Mouse (Mus musculus): ENCODE measurements around the gene Nudt3. TPM values are rescaled to one million over a fixed set of nuclear protein-coding genes. Genes with fewer than 3 reads are reported as not detected.

Gene Nudt3
- polyA plus RNA-seq, 1 experiment = 97.1 TPM

DNA sequence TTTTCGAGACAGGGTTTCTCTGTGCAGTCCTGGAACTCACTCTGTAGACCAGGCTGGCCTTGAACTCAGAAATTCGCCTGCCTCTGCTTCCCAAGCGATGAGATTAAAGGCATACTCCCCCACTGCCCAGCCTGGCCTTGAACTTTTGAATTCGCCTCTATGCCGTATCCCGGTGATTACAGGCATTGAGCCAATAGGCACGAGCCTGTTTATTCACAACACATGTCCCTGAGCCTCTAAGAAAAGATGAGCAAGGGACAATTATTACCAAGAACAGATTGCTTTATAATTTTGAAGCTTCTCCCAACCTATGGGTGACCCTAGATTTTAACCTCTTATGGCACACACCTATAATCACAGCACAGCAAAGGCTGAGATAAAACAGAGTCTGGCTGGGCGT is 5.1 kb upstream of the Nudt3 start:
- Histone ChIP-seq H3K4me3 (replicated peaks; ENCODE audit: control insufficient read depth, low read depth, low read length) (no peak overlapping the region), H3K27ac (ENCODE audit: control insufficient read depth, insufficient read depth, low read depth, low read length, poor library complexity) (no peak overlapping the region), H3K4me1 (ENCODE audit: control insufficient read depth, insufficient read depth, low read length) (peaks cover under 1% of the 10 kb centered on the region; the same call in 1 of the 2 replicates)
- 88% methylated on average over 8 of the region's 8 CpGs for WGBS
- TF ChIP-seq CTCF (IDR thresholded peaks at IDR 0.05; ENCODE audit: control insufficient read depth, insufficient read depth, low read length) = no peak
- no peak for TF ChIP-seq POLR2A (IDR thresholded peaks at IDR 0.05; ENCODE audit: borderline replicate concordance, control insufficient read depth, low read depth, low read length)

DNA sequence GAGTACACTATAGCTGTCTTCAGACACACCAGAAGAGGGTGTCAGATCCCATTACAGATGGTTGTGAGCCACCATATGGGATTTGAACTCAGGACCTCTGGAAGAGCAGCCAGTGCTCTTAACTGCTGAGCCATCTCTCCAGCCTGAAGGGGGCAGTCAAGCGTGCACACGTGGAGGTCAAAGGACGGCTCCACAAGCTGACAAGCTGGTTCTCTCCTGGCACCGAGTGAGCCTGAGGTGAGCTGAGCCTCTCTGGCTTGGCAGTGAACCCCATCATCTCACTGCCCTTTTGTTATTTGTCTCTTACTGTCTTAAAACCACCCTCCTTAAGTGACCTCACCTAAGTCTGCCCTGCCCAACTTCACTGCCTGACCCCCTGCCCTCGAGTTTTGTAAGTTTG is 4.2 kb upstream of the Nudt3 start:
- no peaks in the 10 kb centered on the region; the same call in 1 of the 2 replicates for H3K4me1 ChIP-seq (ENCODE audit: control insufficient read depth, insufficient read depth, low read length)

DNA sequence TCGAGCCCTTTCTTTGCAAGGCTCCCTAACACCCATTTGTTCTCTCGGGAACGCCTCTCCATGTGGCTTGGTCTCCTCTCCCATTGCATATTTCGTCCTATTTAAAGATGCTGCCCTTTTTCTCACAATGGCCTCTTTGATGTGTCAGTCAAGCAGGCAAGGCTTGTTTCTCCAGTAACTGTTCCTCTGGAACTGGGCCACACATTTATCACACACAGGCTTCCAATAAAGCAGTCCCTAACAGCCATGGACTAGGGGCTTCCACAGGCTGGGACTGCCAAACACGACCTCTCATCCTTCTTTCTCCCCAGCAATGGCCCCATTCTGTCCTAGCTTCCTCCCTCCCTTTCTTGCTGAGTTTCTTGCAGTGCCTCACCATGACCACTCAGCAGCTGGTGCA is 3.4 kb upstream of the Nudt3 start:
- 71% methylated on average over 5 of the region's 5 CpGs for WGBS
- TF ChIP-seq POLR2A (IDR thresholded peaks at IDR 0.05; ENCODE audit: borderline replicate concordance, control insufficient read depth, low read depth, low read length) (no peak), CTCF (IDR thresholded peaks at IDR 0.05; ENCODE audit: control insufficient read depth, insufficient read depth, low read length) (no peak)
- Histone ChIP-seq H3K4me1 (ENCODE audit: control insufficient read depth, insufficient read depth, low read length) (no peaks in the 10 kb centered on the region; the same call in 1 of the 2 replicates), H3K27ac (ENCODE audit: control insufficient read depth, insufficient read depth, low read depth, low read length, poor library complexity) (no peak overlapping the region), H3K4me3 (replicated peaks; ENCODE audit: control insufficient read depth, low read depth, low read length) (no peak overlapping the region)

More for the DNA sequence above, 4.2 kb upstream of the Nudt3 start:
- WGBS = 38% methylated on average over 5 of the region's 5 CpGs
- Histone ChIP-seq H3K27ac (ENCODE audit: control insufficient read depth, insufficient read depth, low read depth, low read length, poor library complexity) (no peak overlapping the region), H3K4me3 (replicated peaks; ENCODE audit: control insufficient read depth, low read depth, low read length) (no peak overlapping the region)
- TF ChIP-seq POLR2A (IDR thresholded peaks at IDR 0.05; ENCODE audit: borderline replicate concordance, control insufficient read depth, low read depth, low read length) (no peak), CTCF (IDR thresholded peaks at IDR 0.05; ENCODE audit: control insufficient read depth, insufficient read depth, low read length) (peak; percentile 34; the same call in 1 of the 2 replicates)

DNA sequence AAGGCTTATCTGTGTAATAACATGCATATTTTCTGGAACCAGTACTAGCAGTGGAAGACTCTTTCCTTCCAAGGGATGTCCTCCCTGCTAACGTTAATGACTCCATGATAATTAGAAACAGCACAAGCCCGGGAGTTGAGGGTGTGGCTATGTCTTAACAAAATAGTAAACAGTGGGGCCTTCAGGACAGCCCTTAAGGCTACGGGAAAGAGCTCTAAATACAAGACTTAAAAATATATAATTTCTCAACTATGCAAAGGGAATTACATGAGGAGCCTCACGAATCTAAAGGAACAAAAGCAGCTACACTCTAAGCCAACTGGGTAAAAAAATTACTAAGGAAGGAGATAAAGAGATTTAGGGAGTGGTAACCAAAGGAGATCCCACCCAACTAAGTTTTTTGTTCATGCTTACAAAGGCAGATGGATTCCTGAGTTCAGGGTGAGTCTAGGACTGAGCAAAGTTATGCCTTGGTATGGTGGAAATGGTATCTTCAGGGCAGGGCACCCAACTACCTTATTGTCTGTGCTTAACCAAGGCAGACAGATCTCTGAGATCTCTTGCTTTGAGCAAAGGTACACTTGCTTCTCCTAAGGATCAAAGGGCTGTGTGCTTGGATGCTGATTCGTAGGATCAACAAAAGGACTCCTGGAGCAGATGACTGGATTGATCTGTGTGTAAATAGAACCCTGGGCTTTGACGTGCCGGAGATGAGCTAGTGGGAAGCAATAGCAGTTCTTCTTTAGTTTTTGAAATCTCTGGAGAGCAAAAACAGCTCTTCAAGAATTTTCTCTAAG is 2.4 kb upstream of the Nudt3 start:
- Histone ChIP-seq H3K4me1 (ENCODE audit: control insufficient read depth, insufficient read depth, low read length) (no peaks in the 10 kb centered on the region; the same call in 1 of the 2 replicates), H3K27ac (ENCODE audit: control insufficient read depth, insufficient read depth, low read depth, low read length, poor library complexity) (no peak overlapping the region), H3K4me3 (replicated peaks; ENCODE audit: control insufficient read depth, low read depth, low read length) (no peak overlapping the region)
- TF ChIP-seq POLR2A (IDR thresholded peaks at IDR 0.05; ENCODE audit: borderline replicate concordance, control insufficient read depth, low read depth, low read length) = no peak
- TF ChIP-seq CTCF (IDR thresholded peaks at IDR 0.05; ENCODE audit: control insufficient read depth, insufficient read depth, low read length) = no peak
- 81% methylated on average over 7 of the region's 7 CpGs for WGBS

DNA sequence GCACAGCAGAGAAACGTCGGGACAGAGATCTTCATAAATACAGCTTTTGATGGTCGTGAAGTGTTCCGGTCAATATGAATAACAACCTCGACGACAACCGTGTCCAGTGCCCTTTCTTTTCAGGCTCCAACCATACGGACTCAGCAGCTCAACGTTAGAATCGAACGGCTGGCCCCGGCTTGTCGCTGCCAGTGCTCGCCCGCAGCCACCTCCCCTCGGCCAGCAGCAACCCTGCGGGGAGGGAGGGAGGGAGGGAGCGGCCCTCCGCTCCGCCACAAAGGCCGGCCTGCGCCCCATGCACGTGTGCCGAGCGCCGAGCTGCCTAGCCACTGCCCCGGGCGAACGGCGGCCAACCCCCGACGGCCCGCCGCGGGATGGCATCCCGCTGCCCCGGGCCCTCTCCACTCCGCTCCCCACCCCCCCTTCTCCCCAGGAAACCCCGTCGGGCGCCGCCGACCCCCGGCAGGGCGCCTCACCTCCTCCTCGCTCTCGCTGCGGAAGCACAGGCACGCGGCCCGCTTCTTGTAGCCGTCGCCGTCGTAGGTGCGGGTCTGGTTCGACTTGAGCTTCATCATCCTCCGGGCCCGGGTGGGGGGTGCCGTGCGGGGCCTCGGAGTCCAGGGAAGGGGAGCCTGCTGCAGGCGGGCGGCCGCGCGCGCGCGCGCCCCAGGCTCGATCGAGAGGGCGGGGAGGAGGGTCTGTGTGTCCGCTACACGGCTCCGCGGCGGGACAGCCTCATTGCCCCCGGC is 510 bp downstream of the Nudt3 start:
- under 1% methylated on average over 70 of the region's 80 CpGs for WGBS
- no peaks in the 10 kb centered on the region; the same call in 1 of the 2 replicates for H3K4me1 ChIP-seq (ENCODE audit: control insufficient read depth, insufficient read depth, low read length)
- peak overlapping the region; percentile 70 for H3K4me3 ChIP-seq (replicated peaks; ENCODE audit: control insufficient read depth, low read depth, low read length)
- peak; percentile 60; the same call in 1 of the 2 replicates for TF ChIP-seq POLR2A (IDR thresholded peaks at IDR 0.05; ENCODE audit: borderline replicate concordance, control insufficient read depth, low read depth, low read length)
- no peak for TF ChIP-seq CTCF (IDR thresholded peaks at IDR 0.05; ENCODE audit: control insufficient read depth, insufficient read depth, low read length)
- H3K27ac ChIP-seq (ENCODE audit: control insufficient read depth, insufficient read depth, low read depth, low read length, poor library complexity) = peak overlapping the region; percentile 87

DNA sequence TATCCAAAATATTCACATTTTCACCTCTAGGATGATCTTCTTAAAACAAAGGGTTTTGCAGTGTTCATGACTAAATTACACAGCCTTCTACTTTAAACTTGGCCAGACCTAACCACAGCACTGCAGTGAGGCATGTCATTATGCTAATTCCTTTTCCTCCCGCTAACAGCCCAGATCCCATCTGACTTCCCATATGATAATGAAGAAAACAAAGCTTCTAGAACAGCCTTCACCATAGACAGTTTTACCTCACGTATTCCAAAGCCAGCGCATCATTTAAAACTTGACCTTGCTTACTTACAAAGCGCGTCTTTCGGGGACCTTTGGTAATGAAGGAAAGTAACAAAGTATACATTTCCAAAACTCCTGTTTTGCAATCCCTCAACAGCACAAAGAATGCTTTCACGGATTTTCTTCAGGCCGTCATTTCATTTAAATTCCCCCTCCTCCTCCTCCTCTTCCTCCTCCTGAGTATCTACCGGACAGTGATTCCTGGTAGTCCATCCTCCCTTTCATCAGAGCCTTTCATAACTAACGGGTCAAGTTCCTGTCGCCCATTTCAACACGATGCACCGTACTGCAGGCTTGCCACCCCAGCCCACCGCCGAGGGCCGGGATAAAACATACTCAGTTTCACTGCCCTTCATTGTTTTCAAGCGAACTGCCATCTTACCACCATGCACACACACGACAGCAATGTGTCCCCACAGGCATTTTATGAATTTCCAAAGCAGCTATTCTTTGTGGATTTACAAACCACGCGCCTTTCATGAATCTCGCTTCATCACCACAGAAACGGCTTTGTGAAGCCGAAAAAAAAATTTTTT is 1.4 kb downstream of the Nudt3 start:
- H3K27ac ChIP-seq (ENCODE audit: control insufficient read depth, insufficient read depth, low read depth, low read length, poor library complexity) = peak overlapping the region; percentile 57; the same call in 1 of the 2 replicates

DNA sequence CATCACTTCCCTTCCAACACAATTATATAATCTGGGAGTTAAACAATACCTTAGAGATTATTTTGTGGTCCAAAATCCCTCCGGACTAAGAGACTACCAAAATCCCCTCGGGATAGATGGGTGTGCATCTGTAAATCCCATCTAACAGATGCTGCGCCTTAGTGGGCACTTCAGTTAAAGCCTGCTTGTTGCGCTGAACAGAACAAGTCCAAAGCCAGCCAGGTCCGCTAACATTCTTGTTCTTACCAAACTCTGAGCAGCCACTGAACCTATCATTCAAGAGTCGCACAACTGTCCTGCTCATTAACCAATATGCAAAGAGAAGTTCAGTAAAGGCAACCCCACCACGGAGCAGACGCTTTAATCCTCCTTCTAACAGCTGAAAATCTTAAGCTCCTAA is 2.1 kb downstream of the Nudt3 start:
- H3K4me1 ChIP-seq (ENCODE audit: control insufficient read depth, insufficient read depth, low read length) = no peaks in the 10 kb centered on the region; the same call in 1 of the 2 replicates
- WGBS = 28% methylated on average over 8 of the region's 8 CpGs
- no peak for TF ChIP-seq POLR2A (IDR thresholded peaks at IDR 0.05; ENCODE audit: borderline replicate concordance, control insufficient read depth, low read depth, low read length)
- TF ChIP-seq CTCF (IDR thresholded peaks at IDR 0.05; ENCODE audit: control insufficient read depth, insufficient read depth, low read length) = no peak
- peak overlapping the region; percentile 19 for H3K4me3 ChIP-seq (replicated peaks; ENCODE audit: control insufficient read depth, low read depth, low read length)
- no peak overlapping the region for H3K27ac ChIP-seq (ENCODE audit: control insufficient read depth, insufficient read depth, low read depth, low read length, poor library complexity)

More for the DNA sequence above, 1.4 kb downstream of the Nudt3 start:
- Histone ChIP-seq H3K4me1 (ENCODE audit: control insufficient read depth, insufficient read depth, low read length) (no peaks in the 10 kb centered on the region; the same call in 1 of the 2 replicates), H3K4me3 (replicated peaks; ENCODE audit: control insufficient read depth, low read depth, low read length) (peak overlapping the region; percentile 71)
- TF ChIP-seq POLR2A (IDR thresholded peaks at IDR 0.05; ENCODE audit: borderline replicate concordance, control insufficient read depth, low read depth, low read length) (peak; percentile 32; the same call in 1 of the 2 replicates), CTCF (IDR thresholded peaks at IDR 0.05; ENCODE audit: control insufficient read depth, insufficient read depth, low read length) (no peak)
- WGBS = under 1% methylated on average over 23 of the region's 23 CpGs
